Mouse (Mus musculus): ENCODE measurements around the gene Sptbn1.

Gene Sptbn1

GRCm38 (mm10) chr11:30171586-30172178 lies 96.3 kb downstream of the Sptbn1 start:
- no peak for DNase-seq (ENCODE audit: low read depth, low spot score)

GRCm38 (mm10) chr11:30171184-30171583 lies 96.8 kb downstream of the Sptbn1 start:
- DNase-seq (ENCODE audit: low read depth, low spot score): no peak

DNA sequence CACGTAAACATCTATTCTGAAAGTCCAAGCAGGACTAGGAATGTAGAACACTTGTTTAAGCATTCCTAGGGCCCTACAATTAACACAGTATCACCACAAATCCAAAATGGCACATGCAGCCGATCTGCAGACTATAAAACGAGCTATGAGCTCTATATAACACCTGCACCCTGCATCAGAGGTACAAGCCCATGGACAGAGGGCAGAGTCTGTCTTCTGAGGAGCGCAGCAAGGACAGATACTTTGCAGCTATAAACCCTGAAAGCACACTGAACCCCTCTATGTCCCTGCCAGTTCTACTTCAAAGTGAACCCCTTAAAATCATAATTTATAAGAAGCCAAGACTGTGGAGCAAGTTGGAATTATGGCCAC lies 101.4 kb downstream of the Sptbn1 start:
- no peak for DNase-seq (ENCODE audit: low read depth, low spot score)

DNA sequence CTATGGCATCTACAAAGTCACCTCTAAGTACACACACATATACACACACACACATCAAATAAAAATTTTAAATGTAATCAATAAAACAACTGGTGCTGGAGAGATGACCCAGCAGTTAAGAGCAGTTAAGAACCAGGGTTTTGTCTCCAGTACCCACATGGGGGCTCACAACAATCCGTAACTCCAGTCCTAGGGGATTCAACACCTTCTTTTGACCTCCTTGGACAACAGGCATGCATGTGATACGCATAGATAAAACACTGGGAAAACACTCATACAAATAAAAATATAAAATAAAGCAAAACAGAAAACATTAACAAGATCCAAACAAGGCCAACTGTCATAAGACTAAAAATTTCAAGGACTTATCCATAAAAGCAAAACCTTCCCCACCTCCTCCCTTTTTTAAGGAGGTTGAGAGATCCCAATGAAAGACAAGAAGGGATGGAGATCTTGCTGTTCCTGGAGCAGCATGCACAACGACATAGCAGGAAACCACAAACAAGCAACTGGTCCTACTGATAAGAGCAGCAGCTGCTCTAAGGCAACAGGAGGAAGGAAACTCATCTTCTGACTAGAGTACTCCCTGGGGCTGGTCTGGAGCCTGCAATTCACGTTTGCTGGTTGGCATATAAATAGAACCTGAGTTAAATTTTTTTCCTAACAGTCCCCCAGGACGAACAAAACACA lies 102.0 kb downstream of the Sptbn1 start:
- no peak for DNase-seq (ENCODE audit: low read depth, low spot score)

- DNase-seq (ENCODE audit: low read depth, low spot score): no peak
Measured at GRCm38 (mm10) chr11:30164515-30165214, 103.3 kb downstream of the Sptbn1 start.

DNA sequence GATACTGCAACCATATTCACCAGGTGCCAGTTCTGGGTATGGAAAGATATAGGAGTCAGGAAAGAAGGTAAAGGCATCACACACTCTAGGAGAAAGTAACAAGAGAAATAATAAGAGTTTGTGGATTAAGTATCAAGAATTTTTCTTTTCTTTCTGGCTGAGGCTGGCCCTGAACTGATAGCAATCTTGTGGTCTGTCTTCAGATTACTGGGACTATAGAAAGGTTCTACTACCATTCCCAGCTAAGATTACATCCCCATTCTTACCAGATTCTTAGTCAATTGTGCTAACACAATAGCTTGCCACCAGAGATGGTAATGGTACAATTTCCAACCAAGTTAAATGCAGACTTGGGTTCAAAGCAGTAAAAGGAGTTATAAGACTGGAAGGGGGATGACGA lies 104.1 kb downstream of the Sptbn1 start:
- DNase-seq (ENCODE audit: low read depth, low spot score): no peak

DNA sequence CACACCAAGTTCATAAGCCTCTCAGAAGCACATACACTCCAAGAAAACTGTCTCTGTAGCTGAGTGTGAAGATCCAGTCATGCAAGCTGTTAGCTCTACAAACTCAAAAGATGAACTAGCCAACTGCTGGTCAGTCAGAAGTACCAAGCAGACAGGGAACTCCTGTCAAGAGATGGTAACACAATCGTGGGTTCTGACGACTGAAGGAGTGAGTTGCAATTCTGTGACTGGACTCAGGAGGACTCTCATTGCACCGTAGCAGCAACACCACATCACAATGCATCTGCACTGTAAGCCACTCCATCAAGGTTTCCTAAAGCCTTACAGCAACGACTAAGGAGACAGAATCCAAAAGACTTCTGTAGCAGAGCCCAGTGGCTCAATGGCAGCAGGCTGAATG lies 104.9 kb downstream of the Sptbn1 start:
- peak; percentile 49 for DNase-seq (ENCODE audit: low read depth, low spot score)

- DNase-seq (ENCODE audit: low read depth, low spot score): no peak
Measured at GRCm38 (mm10) chr11:30161744-30162143, 106.2 kb downstream of the Sptbn1 start.

GRCm38 (mm10) chr11:30161173-30161650 lies 106.8 kb downstream of the Sptbn1 start:
- DNase-seq (ENCODE audit: low read depth, low spot score): peak; percentile 50

- no peak for DNase-seq (ENCODE audit: low read depth, low spot score)
Measured at GRCm38 (mm10) chr11:30160625-30161172, 107.3 kb downstream of the Sptbn1 start.

DNA sequence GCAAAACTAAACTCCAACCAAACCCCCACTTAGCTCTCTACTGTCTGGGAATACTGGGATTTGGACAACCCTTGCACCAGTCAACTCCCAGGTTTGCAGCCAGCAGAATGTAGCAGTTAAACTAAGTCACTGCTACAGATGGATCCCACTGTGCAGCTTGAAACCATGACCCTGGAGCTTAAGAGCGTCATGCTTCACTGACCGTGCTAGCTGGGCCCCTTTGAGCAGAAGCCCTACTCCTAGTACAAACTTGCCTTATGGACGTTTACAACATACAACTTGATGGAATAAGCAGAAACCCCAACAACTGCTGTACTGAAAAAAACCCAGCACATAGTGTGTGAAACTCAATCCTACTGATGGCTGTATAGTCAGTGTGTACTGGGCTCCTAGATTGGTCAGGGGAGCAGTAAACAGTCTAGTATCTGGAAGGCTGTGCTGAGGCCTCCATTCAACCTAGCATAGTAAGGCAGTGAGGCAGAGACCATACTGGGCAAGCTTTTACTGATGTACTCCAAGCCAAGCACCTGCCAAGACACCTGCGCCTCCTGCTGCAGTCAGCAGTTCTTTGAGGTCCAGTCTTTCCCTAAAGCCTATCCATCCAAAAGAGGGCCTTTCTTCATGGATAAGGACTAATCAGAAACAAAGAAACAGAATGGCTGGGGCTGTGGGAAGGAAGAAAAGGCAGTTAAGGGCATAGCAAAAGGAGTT lies 108.3 kb downstream of the Sptbn1 start:
- DNase-seq (ENCODE audit: low read depth, low spot score): no peak

GRCm38 (mm10) chr11:30158028-30158700 lies 109.8 kb downstream of the Sptbn1 start:
- DNase-seq (ENCODE audit: low read depth, low spot score): no peak

DNA sequence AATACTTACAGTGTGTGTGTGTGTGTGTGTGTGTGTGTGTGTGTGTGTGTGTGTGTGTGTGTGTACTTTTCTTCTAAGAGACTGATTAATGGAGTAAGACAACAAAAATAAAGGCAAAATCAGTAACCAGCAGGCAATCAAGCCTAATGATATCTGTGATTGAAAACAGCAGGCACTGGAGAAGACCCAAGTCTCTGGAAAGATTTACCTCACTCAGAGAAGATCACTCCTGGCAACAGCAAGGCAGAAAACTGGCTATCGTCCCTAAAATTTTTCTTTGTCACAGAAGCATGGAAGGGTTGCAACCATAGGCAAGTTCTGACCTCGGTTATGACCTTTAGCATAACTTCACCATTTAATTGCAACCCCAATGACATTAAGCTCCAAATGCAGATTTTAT lies 112.1 kb downstream of the Sptbn1 start:
- DNase-seq (ENCODE audit: low read depth, low spot score): no peak

DNA sequence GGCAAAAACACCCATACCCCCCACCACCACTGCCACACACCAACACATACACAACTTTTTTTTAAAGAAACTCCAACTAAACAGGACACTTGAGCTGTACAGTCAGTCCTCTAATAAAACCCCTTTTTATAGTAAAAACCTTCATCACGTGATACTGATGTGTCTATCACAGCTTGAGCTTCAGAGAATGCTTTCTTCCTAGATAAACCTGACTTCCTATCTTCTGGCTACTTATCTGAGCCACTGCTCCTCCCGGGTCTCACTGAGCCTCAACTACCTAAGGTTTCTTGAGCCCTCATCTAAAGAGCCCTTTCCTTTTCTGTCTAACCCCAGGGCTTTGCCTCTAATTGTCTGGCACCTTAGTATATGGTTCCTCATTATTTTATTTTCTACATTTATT lies 113.0 kb downstream of the Sptbn1 start:
- no peak for DNase-seq (ENCODE audit: low read depth, low spot score)

- DNase-seq (ENCODE audit: low read depth, low spot score): no peak
Measured at GRCm38 (mm10) chr11:30148888-30149287, 119.1 kb downstream of the Sptbn1 start.

DNA sequence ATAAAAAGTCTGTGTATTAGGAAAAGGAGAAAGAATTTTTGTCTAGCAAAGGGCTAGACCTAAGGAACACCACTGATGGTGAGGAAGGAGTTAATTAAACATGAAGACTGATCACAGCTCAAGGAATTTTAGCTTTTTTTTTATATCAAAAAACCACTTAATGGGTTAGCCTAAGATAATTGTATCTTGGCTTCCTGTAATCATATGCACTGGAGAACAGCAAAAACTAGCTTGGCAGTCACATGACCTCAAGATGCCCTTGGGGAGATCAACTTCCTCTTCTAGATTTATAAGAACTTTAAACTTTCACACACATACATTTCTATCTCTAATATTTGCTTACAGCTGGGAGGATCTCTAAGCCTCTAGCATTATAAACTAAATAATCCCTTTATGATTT lies 119.6 kb downstream of the Sptbn1 start:
- DNase-seq (ENCODE audit: low read depth, low spot score): no peak

GRCm38 (mm10) chr11:30147882-30148281 lies 120.1 kb downstream of the Sptbn1 start:
- no peak for DNase-seq (ENCODE audit: low read depth, low spot score)

GRCm38 (mm10) chr11:30143090-30143489 lies 124.9 kb downstream of the Sptbn1 start:
- DNase-seq (ENCODE audit: low read depth, low spot score): no peak

DNA sequence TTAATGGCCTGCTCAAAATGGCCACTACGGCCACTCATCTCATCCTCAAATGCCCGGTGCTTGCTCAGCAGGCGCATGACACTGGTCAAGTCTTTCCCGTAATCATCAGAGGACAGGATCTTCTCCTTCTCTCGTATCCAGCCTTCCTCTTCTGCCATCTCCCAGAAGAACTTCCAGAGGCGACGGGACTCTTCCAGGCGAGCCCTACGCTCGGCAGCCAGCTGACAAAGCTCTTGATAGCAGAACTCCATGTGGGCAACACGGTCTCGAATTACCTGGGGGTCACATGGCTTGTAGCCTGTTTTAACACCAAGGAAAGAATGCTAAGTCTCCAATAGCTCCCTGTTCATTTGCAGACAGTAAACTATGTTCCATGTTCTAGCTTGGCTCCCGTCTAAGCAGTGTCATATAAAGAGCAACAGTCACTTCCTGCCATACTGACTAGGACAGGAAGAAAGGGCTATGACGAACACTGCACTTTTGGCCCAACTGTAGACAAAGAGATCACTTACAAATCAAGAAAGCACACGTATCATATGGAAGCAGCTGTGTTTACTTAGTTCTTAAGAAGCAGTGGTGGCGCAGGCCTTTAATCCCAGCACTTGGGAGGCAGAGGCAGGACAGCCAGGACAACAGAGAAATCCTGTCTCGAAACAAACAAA lies 128.7 kb downstream of the Sptbn1 start:
- DNase-seq (ENCODE audit: low read depth, low spot score): no peak

- DNase-seq (ENCODE audit: low read depth, low spot score): no peak
Measured at GRCm38 (mm10) chr11:30137081-30137480, 130.9 kb downstream of the Sptbn1 start.

DNA sequence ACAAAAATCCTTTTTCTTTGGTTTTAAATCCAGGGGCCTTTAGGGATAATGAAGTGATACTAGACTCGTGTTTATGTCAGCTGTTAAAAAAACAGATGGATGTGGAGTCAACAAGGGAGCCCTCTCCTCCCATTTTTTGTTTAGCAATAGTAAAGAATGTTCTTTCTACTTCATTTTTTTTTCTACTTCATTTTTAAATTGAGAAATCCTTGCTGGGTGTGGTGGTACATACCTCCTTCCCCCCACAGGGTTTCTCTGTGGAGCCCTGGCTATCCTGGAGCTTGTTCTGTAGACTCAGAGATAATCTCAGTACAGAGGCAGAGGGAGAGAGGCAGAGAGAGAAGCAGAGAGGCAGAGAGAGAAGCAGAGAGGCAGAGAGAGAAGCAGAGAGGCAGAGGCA lies 133.9 kb downstream of the Sptbn1 start:
- no peak for DNase-seq (ENCODE audit: low read depth, low spot score)

All from 3T3-L1 (cell line).